In genomic region chr2:132094441-132095230, GRCm38 (mm10) we compare ENCODE assay signal across 9 mouse cellular contexts. TPM values are rescaled to one million over a fixed set of nuclear protein-coding genes. Genes with fewer than 3 reads are reported as not detected.
DNase-seq lines count a peak whose midpoint lies in the region; ATAC-seq and TF ChIP-seq lines count a peak whose summit lies in the region.
"Had no signal": no experiment of that assay in that cellular context is flagged by ENCODE, and none has a peak within 500 bp of the region (broad histone marks: within the 10 kb centered on the region; RNA-seq: fewer than 3 reads in every experiment).

No protein-coding gene starts in this region.

- WGBS in kidney, adult 2 months = 76% methylated on average over 11 of the region's 11 CpGs
- WGBS in kidney, embryonic 14.5 days = 80% methylated on average over 11 of the region's 11 CpGs
- WGBS in forebrain, postnatal 0 days = 88% methylated on average over 11 of the region's 11 CpGs

- no peaks in the 10 kb centered on the region for H3K36me3 ChIP-seq in kidney, adult 2 months (ENCODE audit: control insufficient read depth, insufficient read depth, low read length)
- H3K36me3 ChIP-seq in kidney, embryonic 14.5 days (ENCODE audit: control insufficient read depth, insufficient read depth, low read length) = no peaks in the 10 kb centered on the region; the same call in 1 of the 2 replicates
- H3K36me3 ChIP-seq in forebrain, postnatal 0 days (ENCODE audit: insufficient read depth) = peaks cover 40% of the 10 kb centered on the region

- no peak overlapping the region for H3K4me2 ChIP-seq in kidney, embryonic 14.5 days (replicated peaks; ENCODE audit: low read depth, low read length)
- H3K4me2 ChIP-seq in forebrain, postnatal 0 days (ENCODE audit: low read depth) = no peak overlapping the region

- no peak for ATAC-seq in kidney, embryonic 14.5 days (ENCODE audit: low FRiP score, low TSS enrichment)
- peak; percentile 82 for ATAC-seq in megakaryocyte progenitor cell, adult 5-6 weeks (replicated peaks; ENCODE audit: poor library complexity)
- no peak for ATAC-seq in forebrain, postnatal 0 days

- H3K9me3 ChIP-seq in kidney, embryonic 14.5 days (ENCODE audit: control insufficient read depth, low read length) = no peaks in the 10 kb centered on the region
- H3K9me3 ChIP-seq in forebrain, postnatal 0 days (ENCODE audit: low read length) = no peaks in the 10 kb centered on the region

- no peak overlapping the region for H3K27ac ChIP-seq in kidney, adult 2 months (ENCODE audit: insufficient read depth, low read depth, low read length)
- H3K27ac ChIP-seq in kidney, embryonic 14.5 days (ENCODE audit: low read depth, low read length) = no peak overlapping the region
- no peak overlapping the region for H3K27ac ChIP-seq in forebrain, postnatal 0 days (ENCODE audit: low read depth, low read length)

- no peaks in the 10 kb centered on the region for H3K27me3 ChIP-seq in kidney, adult 2 months (replicated peaks; ENCODE audit: control insufficient read depth, insufficient read depth, low read length)
- no peaks in the 10 kb centered on the region for H3K27me3 ChIP-seq in kidney, embryonic 14.5 days (ENCODE audit: control insufficient read depth, insufficient read depth, low read length)
- no peaks in the 10 kb centered on the region for H3K27me3 ChIP-seq in forebrain, postnatal 0 days (ENCODE audit: insufficient read depth, low read length)

- TF ChIP-seq CTCF in kidney, adult 2 months (conservative IDR thresholded peaks at IDR 0.05; ENCODE audit: insufficient read depth, insufficient read length, low read depth, low read length) = no peak
- no peak for TF ChIP-seq CTCF in forebrain, postnatal 0 days (IDR thresholded peaks at IDR 0.05; ENCODE audit: low read depth)

- peaks cover 16% of the 10 kb centered on the region for H3K4me1 ChIP-seq in kidney, adult 2 months (ENCODE audit: control insufficient read depth, insufficient read depth, low read length)
- H3K4me1 ChIP-seq in kidney, embryonic 14.5 days (ENCODE audit: control insufficient read depth, insufficient read depth, low read length) = peaks cover 24% of the 10 kb centered on the region
- no peaks in the 10 kb centered on the region for H3K4me1 ChIP-seq in forebrain, postnatal 0 days (ENCODE audit: insufficient read depth)

- H3K9ac ChIP-seq in kidney, embryonic 14.5 days (ENCODE audit: low read depth, low read length) = no peak overlapping the region
- no peak overlapping the region for H3K9ac ChIP-seq in forebrain, postnatal 0 days

- H3K4me3 ChIP-seq in kidney, adult 2 months (ENCODE audit: insufficient read depth, low read depth, low read length) = no peak overlapping the region
- no peak overlapping the region for H3K4me3 ChIP-seq in kidney, embryonic 14.5 days (ENCODE audit: low read length)
- H3K4me3 ChIP-seq in forebrain, postnatal 0 days (ENCODE audit: low read depth, low read length) = no peak overlapping the region

- peak; percentile 46 for DNase-seq in kidney, adult 2 months
- DNase-seq in MEL-GATA-1-ER (ENCODE audit: extremely low read depth, low read depth) (peak; percentile 89), liver (peak; percentile 17)
- no peak for DNase-seq in forebrain, postnatal 0 days
- no peak for DNase-seq in urinary bladder, postnatal 36 days (ENCODE audit: low spot score in 2 of 2)
- DNase-seq in right cerebral cortex, adult 2 months (ENCODE audit: low spot score in 2 of 2) = no peak
- DNase-seq: cerebellum, adult 2 months had no signal

- no peak for TF ChIP-seq POLR2A in kidney, adult 2 months (IDR thresholded peaks at IDR 0.05; ENCODE audit: low read depth, low read length)

RNA-seq across cellular contexts. Expression of gene Slc23a2, which starts 50.3 kb away (rescaled TPM):
- polyA plus RNA-seq in kidney, adult 2 months (2012; rRNA removed) = 15.3 and 15.7 TPM in 2 replicates
- 12.0 and 18.0 TPM in 2 replicates for polyA plus RNA-seq in kidney, embryonic 14.5 days (2014; fragmentation: Nextera tagmentation; extraction: Ambion mirVana)
- 5.4 and 6.7 TPM in 2 replicates for total RNA-seq in megakaryocyte progenitor cell, adult 5-6 weeks (2015)
- total RNA-seq in megakaryocyte progenitor cell, adult 5-6 weeks (2017) = 7.4 and 25.7 TPM in 2 replicates
- 49.2 and 57.2 TPM in 2 replicates for total RNA-seq in forebrain, postnatal 0 days (2014; rRNA removed)
- 29.0 and 36.2 TPM in 2 replicates for polyA plus RNA-seq in forebrain, postnatal 0 days (2015; fragmentation: Nextera tagmentation; extraction: Ambion mirVana)

Comparison
In these comparisons a context has a peak if more than half of its experiments do, and no peak if none do; other contexts are left out.
1. DNase-seq: peak in kidney, adult 2 months (single experiment), MEL-GATA-1-ER (single experiment) and liver (single experiment); none in forebrain, postnatal 0 days (single experiment), urinary bladder, postnatal 36 days (0 of 2) and right cerebral cortex, adult 2 months (0 of 2).